Mouse (Mus musculus): ENCODE results near the gene Tm7sf3. TPM values are rescaled to one million over a fixed set of nuclear protein-coding genes. Genes with fewer than 3 reads are reported as not detected.

Tm7sf3 gene
- total and polyA plus RNA-seq, 3 experiments = 18.3 to 27.1 TPM; not detected in 1

- Histone ChIP-seq H3K4me3 (ENCODE audit: control insufficient read depth in 1 of 2, insufficient read depth in 1 of 2, low read depth in 2 of 2, low read length in 2 of 2) (no peak overlapping the region), H3K36me3 (ENCODE audit: control insufficient read depth in 1 of 2, insufficient read depth in 2 of 2, low read length in 2 of 2) (peaks cover 0 to 23% of the 10 kb centered on the region in 2 experiments; a peak in 2 of 4 replicates), H3K27ac (ENCODE audit: control insufficient read depth, low read depth, low read length) (no peak overlapping the region), H3K9me3 (replicated peaks; ENCODE audit: insufficient read depth, low read length) (no peaks in the 10 kb centered on the region), H3K4me1 (ENCODE audit: control insufficient read depth in 1 of 2, insufficient read depth in 2 of 2, low read length in 2 of 2) (peaks cover 8 to 23% of the 10 kb centered on the region in 2 experiments), H3K27me3 (ENCODE audit: control insufficient read depth in 1 of 2, insufficient read depth in 2 of 2, low read length in 2 of 2) (no peaks in the 10 kb centered on the region), H3K9ac (ENCODE audit: control insufficient read depth, low read depth, low read length, poor library complexity, severe bottlenecking) (no peak overlapping the region), H3K79me2 (ENCODE audit: control insufficient read depth, insufficient read depth, low read length, poor library complexity) (peaks cover 10% of the 10 kb centered on the region; the same call in 1 of the 2 replicates)
- no peak for DNase-seq (ENCODE audit: low read depth, low spot score)
- TF ChIP-seq UBTF (IDR thresholded peaks at IDR 0.05; ENCODE audit: borderline replicate concordance, insufficient read depth, low read depth, low read length) = no peak
- no peak for TF ChIP-seq ELF1 (IDR thresholded peaks at IDR 0.05; ENCODE audit: low read depth, low read length)
- no peak for TF ChIP-seq MAZ (IDR thresholded peaks at IDR 0.05; ENCODE audit: low read depth, low read length)
- peak; percentile 64 for TF ChIP-seq ZNF384 (IDR thresholded peaks at IDR 0.05; ENCODE audit: low read depth, low read length)
- TF ChIP-seq EP300 (IDR thresholded peaks at IDR 0.05; ENCODE audit: low read depth in 1 of 2, low read length in 2 of 2) = no peak
Measured at GRCm38 (mm10) chr6:146636482-146636881, 6.1 kb downstream of the Tm7sf3 start.

- peak overlapping the region; percentile 46 to 48 for H3K4me3 ChIP-seq (ENCODE audit: control insufficient read depth in 1 of 2, insufficient read depth in 1 of 2, low read depth in 2 of 2, low read length in 2 of 2)
- TF ChIP-seq HCFC1 (IDR thresholded peaks at IDR 0.05; ENCODE audit: low read depth, low read length) (0 out of 2 replicates have a peak, but pooled peaks have one; percentile 18), E2F4 (IDR thresholded peaks at IDR 0.05; ENCODE audit: borderline replicate concordance, low read depth, low read length) (no peak), ZNF384 (IDR thresholded peaks at IDR 0.05; ENCODE audit: low read depth, low read length) (peak; percentile 70)
- H3K4me1 ChIP-seq (ENCODE audit: control insufficient read depth in 1 of 2, insufficient read depth in 2 of 2, low read length in 2 of 2) = peaks cover 12 to 30% of the 10 kb centered on the region in 2 experiments
- H3K36me3 ChIP-seq (ENCODE audit: control insufficient read depth in 1 of 2, insufficient read depth in 2 of 2, low read length in 2 of 2) = peaks cover 0 to 22% of the 10 kb centered on the region in 2 experiments; a peak in 2 of 4 replicates
- peaks cover 10% of the 10 kb centered on the region; the same call in 1 of the 2 replicates for H3K79me2 ChIP-seq (ENCODE audit: control insufficient read depth, insufficient read depth, low read length, poor library complexity)
- no peaks in the 10 kb centered on the region for H3K27me3 ChIP-seq (ENCODE audit: control insufficient read depth in 1 of 2, insufficient read depth in 2 of 2, low read length in 2 of 2)
- peak; percentile 56 for DNase-seq (ENCODE audit: low read depth, low spot score)
- H3K9ac ChIP-seq (ENCODE audit: control insufficient read depth, low read depth, low read length, poor library complexity, severe bottlenecking) = peak overlapping the region; percentile 44
- H3K9me3 ChIP-seq (replicated peaks; ENCODE audit: insufficient read depth, low read length) = no peaks in the 10 kb centered on the region
- peak overlapping the region; percentile 47 for H3K27ac ChIP-seq (ENCODE audit: control insufficient read depth, low read depth, low read length)
Measured at GRCm38 (mm10) chr6:146634759-146635606, 7.6 kb downstream of the Tm7sf3 start.

- H3K36me3 ChIP-seq (ENCODE audit: control insufficient read depth in 1 of 2, insufficient read depth in 2 of 2, low read length in 2 of 2) = peaks cover 0 to 27% of the 10 kb centered on the region in 2 experiments; a peak in 2 of 4 replicates
- H3K4me1 ChIP-seq (ENCODE audit: control insufficient read depth in 1 of 2, insufficient read depth in 2 of 2, low read length in 2 of 2) = peaks cover 12 to 33% of the 10 kb centered on the region in 2 experiments
- H3K4me3 ChIP-seq (ENCODE audit: control insufficient read depth in 1 of 2, insufficient read depth in 1 of 2, low read depth in 2 of 2, low read length in 2 of 2) = peak overlapping the region; percentile 84 to 98
- H3K27me3 ChIP-seq (ENCODE audit: control insufficient read depth in 1 of 2, insufficient read depth in 2 of 2, low read length in 2 of 2) = no peaks in the 10 kb centered on the region
- H3K27ac ChIP-seq (ENCODE audit: control insufficient read depth, low read depth, low read length) = peak overlapping the region; percentile 67
- H3K9ac ChIP-seq (ENCODE audit: control insufficient read depth, low read depth, low read length, poor library complexity, severe bottlenecking) = peak overlapping the region; percentile 90
- H3K79me2 ChIP-seq (ENCODE audit: control insufficient read depth, insufficient read depth, low read length, poor library complexity) = peaks cover 10% of the 10 kb centered on the region; the same call in 1 of the 2 replicates
- H3K9me3 ChIP-seq (replicated peaks; ENCODE audit: insufficient read depth, low read length) = no peaks in the 10 kb centered on the region
- peak; percentile 78 for DNase-seq (ENCODE audit: low read depth, low spot score)
- TF ChIP-seq CHD1 (IDR thresholded peaks at IDR 0.05; ENCODE audit: low read depth, low read length) = no peak
- 0 out of 2 replicates have a peak, but pooled peaks have one; percentile 33 for TF ChIP-seq ZMIZ1 (IDR thresholded peaks at IDR 0.05; ENCODE audit: low read depth, low read length)
- no peak for TF ChIP-seq ELF1 (IDR thresholded peaks at IDR 0.05; ENCODE audit: low read depth, low read length)
- TF ChIP-seq MAX (IDR thresholded peaks at IDR 0.05; ENCODE audit: low read length) = peak; percentile 3; the same call in 1 of the 2 replicates
- TF ChIP-seq NRF1 (IDR thresholded peaks at IDR 0.05; ENCODE audit: insufficient read depth, low read depth, low read length, poor library complexity, severe bottlenecking) = peak; percentile 21; the same call in 1 of the 2 replicates
- no peak for TF ChIP-seq JUND (IDR thresholded peaks at IDR 0.05; ENCODE audit: low read depth, low read length)
- no peak for TF ChIP-seq GATA1 (IDR thresholded peaks at IDR 0.05; ENCODE audit: low read depth, low read length)
- no peak for TF ChIP-seq ZNF384 (IDR thresholded peaks at IDR 0.05; ENCODE audit: low read depth, low read length)
- TF ChIP-seq KAT2A (conservative IDR thresholded peaks at IDR 0.05; ENCODE audit: low read depth, low read length) = no peak
- TF ChIP-seq USF1 (IDR thresholded peaks at IDR 0.05; ENCODE audit: low read depth, low read length) = no peak
- TF ChIP-seq TCF12 (IDR thresholded peaks at IDR 0.05; ENCODE audit: low read depth, low read length) = no peak
- peak; percentile 58 for TF ChIP-seq SIN3A (IDR thresholded peaks at IDR 0.05; ENCODE audit: low read length)
- peak; percentile 12; the same call in 1 of the 2 replicates for TF ChIP-seq HCFC1 (IDR thresholded peaks at IDR 0.05; ENCODE audit: low read depth, low read length)
- no peak for TF ChIP-seq CHD2 (IDR thresholded peaks at IDR 0.05; ENCODE audit: low read length)
- TF ChIP-seq MAZ (IDR thresholded peaks at IDR 0.05; ENCODE audit: low read depth, low read length) = no peak
- no peak for TF ChIP-seq CTCF (IDR thresholded peaks at IDR 0.05 in 2 of 3, conservative IDR thresholded peaks at IDR 0.05 in 1 of 3; ENCODE audit: control insufficient read depth in 1 of 3, insufficient read depth in 1 of 3, low read depth in 2 of 3, low read length in 3 of 3, poor library complexity in 1 of 3, severe bottlenecking in 1 of 3)
- no peak for TF ChIP-seq MEF2A (IDR thresholded peaks at IDR 0.05; ENCODE audit: extremely low read depth, insufficient replicate concordance, low read depth, low read length, poor library complexity, severe bottlenecking)
Measured at GRCm38 (mm10) chr6:146634015-146634722, 8.5 kb downstream of the Tm7sf3 start.
